ENCODE assay signal across 23 mouse cellular contexts in genomic region chr10:84144344-84144687, GRCm38 (mm10).
DNase-seq lines count a peak whose midpoint lies in the region; ATAC-seq and TF ChIP-seq lines count a peak whose summit lies in the region.
"Had no signal": no experiment of that assay in that cellular context is flagged by ENCODE, and none has a peak within 500 bp of the region (broad histone marks: within the 10 kb centered on the region; RNA-seq: fewer than 3 reads in every experiment).

No protein-coding gene starts in this region.

- H3K4me2 ChIP-seq in lung, embryonic 14.5 days = no peak overlapping the region
- no peak overlapping the region for H3K4me2 ChIP-seq in midbrain, embryonic 11.5 days
- no peak overlapping the region for H3K4me2 ChIP-seq in midbrain, embryonic 14.5 days (ENCODE audit: low read length)
- H3K4me2 ChIP-seq: forebrain, embryonic 13.5 days; heart, embryonic 11.5 days; heart, embryonic 15.5 days; hindbrain, embryonic 13.5 days; intestine, embryonic 15.5 days had no signal

- H3K4me1 ChIP-seq in lung, embryonic 14.5 days (ENCODE audit: insufficient read depth) = peaks cover 16% of the 10 kb centered on the region
- H3K4me1 ChIP-seq in midbrain, embryonic 11.5 days (ENCODE audit: control insufficient read depth, insufficient read depth, low read length) = no peaks in the 10 kb centered on the region
- no peaks in the 10 kb centered on the region for H3K4me1 ChIP-seq in midbrain, embryonic 14.5 days (ENCODE audit: control insufficient read depth, insufficient read depth, low read length)
- H3K4me1 ChIP-seq in limb, embryonic 10.5 days = peaks cover 15% of the 10 kb centered on the region
- H3K4me1 ChIP-seq: forebrain, embryonic 13.5 days; hindbrain, embryonic 13.5 days; intestine, embryonic 15.5 days had no signal

- H3K79me2 ChIP-seq in macrophage (ENCODE audit: inconsistent target) = no peaks in the 10 kb centered on the region

- no peaks in the 10 kb centered on the region for H3K27me3 ChIP-seq in lung, embryonic 14.5 days (ENCODE audit: insufficient read depth, low read length)
- H3K27me3 ChIP-seq in midbrain, embryonic 11.5 days (ENCODE audit: control insufficient read depth, insufficient read depth, low read length) = no peaks in the 10 kb centered on the region
- no peaks in the 10 kb centered on the region for H3K27me3 ChIP-seq in midbrain, embryonic 14.5 days (ENCODE audit: control insufficient read depth, insufficient read depth, low read length)
- H3K27me3 ChIP-seq in limb, embryonic 10.5 days (ENCODE audit: low read depth, poor library complexity, severe bottlenecking) = no peaks in the 10 kb centered on the region
- H3K27me3 ChIP-seq: CH12.LX; forebrain, embryonic 13.5 days; heart, embryonic 15.5 days; hindbrain, embryonic 13.5 days; intestine, embryonic 15.5 days; Patski had no signal

- DNase-seq in lung, embryonic 14.5 days = no peak
- DNase-seq in lung, postnatal 36 days = no peak
- DNase-seq in midbrain, embryonic 11.5 days (ENCODE audit: low spot score, missing footprints) = peak; percentile 82
- DNase-seq in midbrain, embryonic 14.5 days = no peak
- DNase-seq in limb, embryonic 10.5 days (ENCODE audit: low spot score) = no peak
- DNase-seq in cerebellum, adult 9-11 months = no peak
- DNase-seq: adrenal gland, postnatal 36 days; cerebellum, adult 11-12 months; cerebellum, adult 9-10 months; cerebellum, postnatal 36 days; forebrain, postnatal 0 days; gastrocnemius, postnatal 10 days had no signal

- no peak overlapping the region for H3K9ac ChIP-seq in lung, embryonic 14.5 days
- no peak overlapping the region for H3K9ac ChIP-seq in midbrain, embryonic 11.5 days (ENCODE audit: low read length)
- no peak overlapping the region for H3K9ac ChIP-seq in midbrain, embryonic 14.5 days (replicated peaks; ENCODE audit: low read length)
- H3K9ac ChIP-seq: forebrain, embryonic 13.5 days; forebrain, postnatal 0 days; heart, embryonic 15.5 days; hindbrain, embryonic 13.5 days; intestine, embryonic 15.5 days had no signal

- no peak overlapping the region for H3K4me3 ChIP-seq in lung, embryonic 14.5 days (ENCODE audit: low read depth, low read length)
- H3K4me3 ChIP-seq in midbrain, embryonic 11.5 days (ENCODE audit: low read depth, low read length) = no peak overlapping the region
- H3K4me3 ChIP-seq in midbrain, embryonic 14.5 days (replicated peaks; ENCODE audit: low read depth, low read length) = no peak overlapping the region
- H3K4me3 ChIP-seq in limb, embryonic 10.5 days = no peak overlapping the region
- H3K4me3 ChIP-seq in macrophage (ENCODE audit: inconsistent target) = no peak overlapping the region
- H3K4me3 ChIP-seq: forebrain, embryonic 13.5 days; heart, adult 2 months; heart, embryonic 15.5 days; hindbrain, embryonic 13.5 days; intestine, embryonic 15.5 days had no signal

- peak overlapping the region; percentile 9; the same call in 1 of the 2 replicates for H3K27ac ChIP-seq in lung, embryonic 14.5 days (ENCODE audit: low read depth)
- no peak overlapping the region for H3K27ac ChIP-seq in midbrain, embryonic 11.5 days (ENCODE audit: low read depth, low read length)
- H3K27ac ChIP-seq in midbrain, embryonic 14.5 days (replicated peaks; ENCODE audit: low read depth, low read length) = no peak overlapping the region
- peak overlapping the region; percentile 22; the same call in 1 of the 2 replicates for H3K27ac ChIP-seq in limb, embryonic 10.5 days
- H3K27ac ChIP-seq in macrophage = peak overlapping the region; percentile 55
- H3K27ac ChIP-seq: forebrain, embryonic 13.5 days; heart, embryonic 15.5 days; hindbrain, embryonic 13.5 days; intestine, embryonic 15.5 days had no signal

- no peaks in the 10 kb centered on the region for H3K36me3 ChIP-seq in lung, embryonic 14.5 days (ENCODE audit: insufficient read depth)
- H3K36me3 ChIP-seq in midbrain, embryonic 11.5 days (ENCODE audit: control insufficient read depth, insufficient read depth, low read length) = no peaks in the 10 kb centered on the region
- no peaks in the 10 kb centered on the region for H3K36me3 ChIP-seq in midbrain, embryonic 14.5 days (ENCODE audit: control insufficient read depth, insufficient read depth, low read length)
- H3K36me3 ChIP-seq in limb, embryonic 10.5 days = no peaks in the 10 kb centered on the region
- H3K36me3 ChIP-seq in macrophage (ENCODE audit: inconsistent target) = no peaks in the 10 kb centered on the region
- H3K36me3 ChIP-seq: heart, embryonic 15.5 days; hindbrain, embryonic 13.5 days; intestine, embryonic 15.5 days had no signal

- ATAC-seq in lung, embryonic 14.5 days (ENCODE audit: insufficient read depth) = peak; percentile 60
- ATAC-seq in midbrain, embryonic 11.5 days (ENCODE audit: low FRiP score) = no peak
- ATAC-seq in midbrain, embryonic 14.5 days (ENCODE audit: low FRiP score, low TSS enrichment) = no peak
- no peak for ATAC-seq in granulocyte monocyte progenitor cell, adult 5-6 weeks (replicated peaks; ENCODE audit: poor library complexity, severe bottlenecking)
- ATAC-seq: activated CD4-positive, CD25-positive, alpha-beta regulatory T cell, adult 4 months; forebrain, embryonic 13.5 days; forebrain, postnatal 0 days; intestine, embryonic 15.5 days; Patski had no signal

- no peaks in the 10 kb centered on the region for H3K9me3 ChIP-seq in lung, embryonic 14.5 days (ENCODE audit: low read depth, low read length)
- H3K9me3 ChIP-seq in midbrain, embryonic 11.5 days (ENCODE audit: control insufficient read depth, low read length) = no peaks in the 10 kb centered on the region
- H3K9me3 ChIP-seq in midbrain, embryonic 14.5 days (ENCODE audit: control insufficient read depth, low read length) = no peaks in the 10 kb centered on the region
- H3K9me3 ChIP-seq in limb, embryonic 10.5 days (replicated peaks) = no peaks in the 10 kb centered on the region
- H3K9me3 ChIP-seq: forebrain, embryonic 13.5 days; heart, embryonic 15.5 days; hindbrain, embryonic 13.5 days; intestine, embryonic 15.5 days had no signal

- TF ChIP-seq CTCF in lung, embryonic 14.5 days (IDR thresholded peaks at IDR 0.05; ENCODE audit: low read depth) = no peak

Comparison
In these comparisons a context has a peak if more than half of its experiments do, and no peak if none do; other contexts are left out.
1. H3K27ac ChIP-seq: peak in lung, embryonic 14.5 days (single experiment), limb, embryonic 10.5 days (single experiment) and macrophage (single experiment); none in midbrain, embryonic 11.5 days (single experiment) and midbrain, embryonic 14.5 days (single experiment).